Mouse (Mus musculus): ENCODE data around the gene Ndufv1.
"Not testable (repeated sequence)": the region's sequence is repeated elsewhere in the genome, so short reads cannot be mapped to it uniquely, and the experiment has no call there.

The Ndufv1 gene

DNA sequence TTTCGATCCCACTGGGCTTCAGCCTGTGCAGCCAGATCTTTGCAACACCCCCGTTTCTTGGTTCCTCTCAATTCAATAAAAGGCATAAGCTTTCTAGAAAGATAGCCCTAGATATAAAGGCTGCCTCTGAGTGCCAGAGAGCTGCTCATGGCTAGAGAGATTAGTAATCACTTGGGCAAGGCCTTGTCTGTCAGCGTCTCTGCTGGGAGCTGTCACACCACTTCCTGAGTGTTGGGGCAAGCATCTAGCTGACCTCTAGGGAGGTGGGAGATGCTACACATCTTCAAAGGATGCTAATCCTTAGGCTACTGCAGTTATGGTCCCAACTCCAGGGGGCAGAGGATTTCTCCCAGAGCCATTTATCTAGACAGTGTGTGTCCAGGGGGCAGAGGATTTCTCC is 45.3 kb downstream of the Ndufv1 start:
- DNase-seq = no peak

DNA sequence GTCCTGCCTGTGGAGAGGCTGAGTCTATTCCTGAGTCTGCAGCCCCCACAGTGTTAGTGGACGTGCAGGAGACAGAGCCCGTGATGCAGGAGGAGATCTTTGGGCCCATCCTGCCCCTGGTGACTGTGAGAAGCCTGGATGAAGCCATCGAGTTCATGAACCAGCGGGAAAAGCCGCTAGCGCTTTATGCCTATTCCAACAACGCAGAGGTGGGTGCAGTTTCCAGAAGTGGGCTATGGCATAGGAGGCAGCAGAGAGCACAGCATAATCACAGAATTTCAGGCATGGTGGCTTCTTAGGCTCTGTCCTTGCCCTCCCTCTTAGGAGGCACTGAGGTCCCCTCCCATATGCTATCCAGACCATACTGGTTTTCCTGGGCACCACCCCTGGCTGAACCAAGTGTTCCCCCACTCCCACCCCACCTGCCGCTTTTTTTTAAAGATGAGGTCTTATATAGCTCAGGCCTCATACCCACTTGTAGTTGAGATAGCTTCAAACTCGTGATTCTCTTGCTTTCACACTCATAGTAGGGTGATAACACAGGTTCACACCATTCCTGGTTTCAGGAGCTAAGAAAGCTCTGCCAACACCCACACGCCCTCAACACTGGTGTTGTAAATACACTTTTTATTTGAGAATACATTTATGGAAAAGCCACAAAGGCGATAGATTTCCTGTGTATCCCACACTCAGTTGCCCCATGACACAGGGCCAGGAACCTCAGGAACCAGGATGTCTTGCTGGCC is 46.1 kb downstream of the Ndufv1 start:
- DNase-seq = no peak

DNA sequence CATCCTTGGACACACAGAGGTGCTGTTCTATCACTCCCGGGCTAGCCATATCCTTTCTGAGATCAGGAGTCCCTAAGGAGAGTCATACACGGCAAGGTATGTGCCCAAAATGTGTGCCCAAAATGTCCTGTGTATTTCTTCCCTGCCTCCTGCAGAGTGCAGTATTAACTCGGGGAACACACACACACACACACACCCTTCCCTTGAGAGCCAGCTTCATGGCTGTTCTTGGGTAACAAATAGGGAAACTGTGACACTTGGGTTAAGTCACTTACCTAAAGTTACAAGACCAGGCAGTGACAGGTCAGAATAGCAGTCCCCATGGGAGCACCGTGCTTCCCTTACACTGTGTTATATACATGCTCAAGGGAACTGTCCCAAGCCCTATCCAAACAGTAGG is 48.6 kb downstream of the Ndufv1 start:
- DNase-seq = no peak

DNA sequence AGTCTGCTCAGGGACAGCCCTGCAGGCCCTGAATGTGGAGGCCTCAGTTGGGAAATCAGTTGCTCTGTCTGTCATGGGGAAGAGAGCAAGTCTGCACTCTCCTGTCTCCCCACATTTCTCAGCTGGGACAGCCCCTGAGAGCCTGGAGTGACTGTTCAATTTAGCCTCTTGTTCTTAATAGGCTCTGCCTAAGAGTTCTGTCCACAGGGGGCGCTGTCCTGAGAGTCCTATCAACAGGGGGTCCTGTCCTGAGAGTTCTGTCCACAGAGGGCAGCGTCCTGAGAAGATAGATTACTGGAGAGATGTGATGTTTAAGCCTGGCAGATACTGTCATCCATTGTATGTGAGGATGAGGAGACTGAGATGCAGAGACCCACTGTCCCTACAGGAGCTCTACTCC is 50.1 kb downstream of the Ndufv1 start:
- no peak for DNase-seq

DNA sequence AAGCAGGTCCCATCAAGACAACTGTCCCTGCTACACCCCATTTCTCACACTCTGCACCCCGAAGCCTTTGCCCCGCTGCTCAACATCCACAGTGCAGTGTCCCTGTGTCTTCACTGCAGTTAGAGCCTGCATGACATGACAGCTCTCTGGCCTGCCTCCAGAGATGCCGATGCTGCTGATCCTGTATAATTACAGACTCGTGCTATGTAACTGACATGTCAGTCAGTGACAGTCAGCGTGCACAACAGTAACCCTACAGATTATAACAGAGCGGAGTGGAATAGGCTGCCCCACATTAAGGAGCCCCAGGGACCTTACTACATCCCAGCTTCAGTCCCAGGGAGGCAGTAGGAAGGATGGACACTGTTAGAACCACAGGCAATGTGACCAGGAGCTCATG is 50.8 kb downstream of the Ndufv1 start:
- not testable (repeated sequence) for DNase-seq

DNA sequence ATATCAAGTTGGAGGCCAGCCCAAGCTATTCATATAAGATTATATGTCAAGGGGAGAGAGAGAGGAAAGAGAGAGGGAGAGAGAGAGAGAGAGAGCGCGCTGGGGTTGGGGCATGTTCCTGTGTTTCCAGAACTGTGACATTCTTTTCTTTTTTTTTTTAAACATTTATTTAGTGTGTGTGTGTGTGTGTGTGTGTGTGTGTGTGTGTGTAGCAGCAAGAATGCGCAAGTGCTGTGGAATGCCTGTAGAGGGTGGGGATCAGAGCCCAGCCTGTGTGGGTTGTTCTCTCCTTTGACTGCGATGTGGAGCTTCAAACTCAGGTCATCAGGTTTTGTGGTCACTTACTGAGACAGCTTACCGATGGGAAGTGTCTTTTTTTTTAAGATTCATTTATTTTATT is 52.4 kb downstream of the Ndufv1 start:
- DNase-seq = no peak

DNA sequence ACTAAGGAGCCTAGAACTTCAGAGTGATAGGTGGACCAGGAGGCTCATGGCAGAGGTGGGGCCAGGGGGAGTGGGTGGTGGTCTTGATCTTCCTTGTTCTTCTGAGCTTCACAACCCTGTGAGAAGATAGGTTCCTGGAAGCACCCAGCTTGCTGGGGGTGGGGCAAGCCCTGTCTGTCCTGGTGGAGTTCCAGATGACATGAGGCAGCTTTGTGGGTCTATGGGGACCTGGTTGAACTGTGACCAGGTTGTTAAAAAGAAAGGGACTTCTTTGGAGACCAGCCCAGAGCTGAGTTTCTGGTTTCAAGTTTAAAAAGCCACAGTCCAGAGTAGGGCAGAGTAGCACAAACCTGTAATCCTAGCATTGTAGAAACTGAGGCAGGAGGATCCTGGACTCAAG is 53.6 kb downstream of the Ndufv1 start:
- DNase-seq = no peak

DNA sequence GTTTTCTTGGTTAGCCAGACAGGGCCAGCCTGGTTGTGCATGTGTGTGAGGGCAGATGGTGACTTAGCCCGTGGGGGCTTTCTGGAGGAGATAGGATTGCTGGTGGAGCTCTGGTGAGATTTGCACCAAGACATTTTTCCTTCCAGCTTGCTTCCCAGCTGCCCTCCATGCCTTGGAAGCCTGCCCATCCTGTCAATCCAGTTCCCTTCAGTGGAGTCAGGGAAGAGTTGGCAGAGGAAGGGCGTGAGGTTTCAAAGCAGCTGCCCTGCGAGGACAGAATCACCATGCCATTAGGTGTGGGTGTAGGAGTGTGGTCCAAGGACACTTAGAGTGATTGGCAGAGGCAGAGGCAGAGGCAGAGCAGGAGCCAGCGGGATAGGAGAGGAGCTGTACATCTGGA is 54.1 kb downstream of the Ndufv1 start, which contains the start of gene Aldh3b3:
TSS of gene Aldh3b3 (plus strand) at position 176 of the 400 bp plus-strand sequence.
- DNase-seq = no peak
